Mouse (Mus musculus) thymus, postnatal 25 days (tissue): ENCODE measurements around the gene Carnmt1.

Experiments
- DNase-seq: peaks from one replicate; pipeline ENCODE4 v3.0.0; 2022

Gene Carnmt1

GRCm38 (mm10) chr19:18654984-18655383 is 15.6 kb upstream of the Carnmt1 start:
- no peak for DNase-seq

DNA sequence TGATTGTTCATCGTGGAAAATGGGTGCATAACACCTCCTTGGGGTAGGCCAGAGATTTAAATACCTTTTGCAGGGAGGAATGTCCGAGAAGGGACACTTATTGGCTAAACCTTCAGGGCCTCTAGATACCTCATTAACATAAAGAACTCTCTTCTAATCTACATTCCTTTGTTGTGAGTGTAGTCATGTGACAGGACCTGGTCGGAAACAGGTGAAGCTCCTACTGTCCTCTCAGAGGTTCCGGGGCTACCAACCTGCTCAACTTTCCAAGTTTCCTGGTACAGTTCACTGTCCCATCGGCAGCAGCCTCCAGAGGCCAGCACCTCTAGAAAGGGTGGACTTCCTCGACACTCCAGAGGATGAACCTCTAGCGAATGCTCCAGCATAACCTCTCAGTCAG is 14.6 kb upstream of the Carnmt1 start:
- no peak for DNase-seq

- DNase-seq = no peak
Measured at GRCm38 (mm10) chr19:18658473-18658872, 12.1 kb upstream of the Carnmt1 start.

GRCm38 (mm10) chr19:18659349-18659748 is 11.2 kb upstream of the Carnmt1 start:
- DNase-seq = no peak

DNA sequence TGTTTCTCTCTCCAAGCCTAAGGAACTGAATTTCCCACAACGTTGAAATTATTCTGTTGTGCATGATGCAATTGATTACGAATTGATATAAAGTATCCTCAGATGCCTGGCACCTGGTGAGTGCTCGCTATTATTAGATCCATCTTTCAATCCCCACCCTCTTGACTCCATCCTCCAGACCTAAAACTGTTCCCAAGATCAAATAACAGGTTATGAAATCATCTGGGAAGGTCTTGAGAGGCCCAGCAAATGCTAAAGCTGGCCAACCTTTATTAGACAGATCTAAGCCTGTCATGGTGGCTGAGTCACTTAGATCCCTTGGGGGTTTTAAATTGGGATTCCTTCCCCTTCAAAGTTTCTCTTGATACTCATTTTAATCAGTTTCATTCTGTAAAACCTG is 10.1 kb upstream of the Carnmt1 start:
- DNase-seq = no peak

DNA sequence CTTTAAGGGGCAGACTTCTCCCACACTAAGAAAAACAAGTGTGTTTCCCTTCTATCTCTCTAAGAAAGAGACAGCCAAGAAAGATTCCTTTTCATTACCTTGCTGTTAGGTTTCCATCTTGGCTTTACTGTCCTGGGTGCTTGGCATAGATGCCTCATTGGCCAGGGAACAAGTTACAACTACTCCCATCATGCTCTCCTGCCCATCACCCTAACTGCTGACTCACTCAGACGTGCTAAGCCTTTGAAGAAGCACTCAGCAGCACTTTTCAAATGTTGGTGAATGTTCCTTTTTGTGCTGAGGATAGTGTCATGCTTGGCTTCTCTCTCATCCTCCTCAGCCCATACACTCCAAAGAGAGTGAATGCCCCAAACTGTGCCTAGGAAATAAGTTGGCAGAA is 8.9 kb upstream of the Carnmt1 start:
- DNase-seq = no peak

- DNase-seq = no peak
Measured at GRCm38 (mm10) chr19:18663904-18664303, 6.7 kb upstream of the Carnmt1 start.

DNA sequence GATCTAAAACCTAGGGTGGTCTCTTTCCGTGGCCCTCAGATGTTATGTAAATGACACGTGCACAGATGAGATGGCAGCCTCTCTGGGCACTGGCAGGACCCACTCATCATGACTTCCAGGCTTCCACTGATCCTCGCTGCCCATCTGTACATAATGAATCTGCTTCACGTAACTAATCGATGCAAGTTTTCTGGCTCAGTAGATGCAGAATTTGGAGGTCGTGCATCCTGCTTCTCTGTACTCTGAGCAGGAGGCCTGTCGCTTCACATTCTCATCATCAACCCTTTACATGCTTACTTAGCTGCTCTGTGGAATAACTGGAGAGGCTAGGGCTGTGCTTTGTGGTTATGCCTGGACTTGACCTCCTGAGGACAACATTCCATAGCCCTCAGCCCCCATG is 3.6 kb upstream of the Carnmt1 start:
- DNase-seq = no peak

- DNase-seq = no peak
Measured at GRCm38 (mm10) chr19:18669551-18669950, 1.0 kb upstream of the Carnmt1 start.

DNA sequence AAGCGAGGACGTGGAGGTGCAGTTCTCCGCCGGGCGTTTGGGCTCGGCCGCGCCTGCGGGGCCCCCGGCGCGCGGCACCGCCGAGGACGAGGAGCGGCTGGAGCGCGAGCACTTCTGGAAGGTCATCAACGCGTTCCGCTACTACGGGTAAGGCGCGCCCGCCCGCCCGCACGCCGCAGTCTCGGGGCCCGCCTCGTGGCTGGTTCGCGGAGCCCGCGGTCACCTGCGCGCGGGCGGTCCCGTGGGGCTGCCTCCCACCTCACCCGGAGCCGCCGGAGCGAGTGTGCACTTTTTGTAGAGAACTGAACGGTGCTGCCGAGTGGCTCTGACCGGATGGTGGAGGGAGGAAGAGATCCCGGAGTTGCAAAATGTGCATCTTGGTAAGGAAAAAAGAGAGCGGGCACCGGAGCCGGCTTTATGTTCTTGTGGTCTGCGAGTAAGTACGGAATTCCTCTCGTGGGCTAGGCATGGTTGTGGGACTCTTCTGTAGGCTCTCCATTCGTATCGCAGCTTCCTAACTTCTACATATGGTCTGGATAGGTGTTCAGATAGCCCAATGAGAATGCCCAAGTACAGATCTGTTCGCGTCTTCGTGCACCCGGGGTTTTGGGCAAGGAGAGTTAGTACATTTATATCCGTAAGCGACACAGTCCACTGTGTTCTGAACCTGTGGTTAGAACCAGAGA is 635 bp downstream of the Carnmt1 start:
- peak; percentile 56 for DNase-seq

DNA sequence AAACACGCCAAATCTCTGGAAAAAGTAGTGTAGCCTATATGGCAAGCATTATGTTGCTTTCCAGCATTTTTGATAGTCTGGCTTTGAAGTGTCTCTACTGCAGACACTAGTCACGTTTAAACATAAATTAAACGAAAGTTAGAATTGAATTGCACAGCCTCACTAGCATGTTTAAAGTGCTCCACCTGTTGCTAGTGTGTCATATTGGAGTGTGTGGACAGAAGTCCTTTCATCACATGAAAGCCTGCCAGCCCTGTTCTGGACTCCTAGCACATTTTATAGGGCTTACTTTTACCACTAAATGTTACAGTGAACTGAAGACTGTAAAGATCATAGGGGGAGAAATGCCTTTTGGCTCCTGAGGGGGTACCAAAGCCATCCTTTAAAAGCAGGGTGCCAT is 1.9 kb downstream of the Carnmt1 start:
- no peak for DNase-seq

DNA sequence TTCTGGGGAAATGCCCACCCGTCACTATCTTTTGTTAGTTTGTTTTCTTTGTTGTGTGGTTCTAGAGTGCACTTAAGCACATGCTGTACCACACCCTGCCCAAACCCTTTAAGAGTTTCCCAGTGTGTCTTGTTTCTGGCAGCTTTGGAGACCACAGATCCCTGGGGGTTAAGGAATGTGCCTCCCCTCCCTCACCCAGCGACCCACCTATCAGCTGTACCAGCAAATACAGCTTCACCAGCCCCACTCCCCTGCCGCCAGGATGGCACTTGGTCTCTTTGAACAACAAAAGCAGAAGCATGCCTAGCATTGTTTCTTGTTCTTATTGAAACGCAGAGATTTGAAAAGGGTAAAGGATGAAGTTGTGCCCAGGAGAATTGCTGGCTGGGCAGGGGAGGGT is 2.6 kb downstream of the Carnmt1 start:
- DNase-seq = no peak

GRCm38 (mm10) chr19:18682142-18682541 is 11.6 kb downstream of the Carnmt1 start:
- DNase-seq = no peak

DNA sequence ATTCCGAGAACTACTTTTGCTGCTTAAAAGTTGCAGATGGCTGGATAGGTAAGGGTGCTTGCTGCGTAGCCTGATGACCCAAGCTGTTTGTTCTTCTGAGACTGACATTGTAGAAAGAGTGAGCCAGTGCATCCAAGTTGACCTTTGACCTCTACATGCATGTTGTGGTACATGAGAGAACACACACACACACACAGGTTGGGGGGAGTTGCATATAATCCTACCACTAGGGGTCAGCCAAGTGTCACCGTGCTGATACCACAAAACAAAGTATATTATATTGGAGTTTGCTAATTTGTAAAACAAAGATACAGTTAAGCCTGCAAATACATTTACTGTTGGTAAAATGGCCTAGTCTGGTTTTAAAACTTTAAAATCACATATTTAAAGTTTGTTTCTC is 17.0 kb downstream of the Carnmt1 start:
- peak; percentile 51 for DNase-seq

- DNase-seq = no peak
Measured at GRCm38 (mm10) chr19:18692176-18692575, 21.6 kb downstream of the Carnmt1 start.

DNA sequence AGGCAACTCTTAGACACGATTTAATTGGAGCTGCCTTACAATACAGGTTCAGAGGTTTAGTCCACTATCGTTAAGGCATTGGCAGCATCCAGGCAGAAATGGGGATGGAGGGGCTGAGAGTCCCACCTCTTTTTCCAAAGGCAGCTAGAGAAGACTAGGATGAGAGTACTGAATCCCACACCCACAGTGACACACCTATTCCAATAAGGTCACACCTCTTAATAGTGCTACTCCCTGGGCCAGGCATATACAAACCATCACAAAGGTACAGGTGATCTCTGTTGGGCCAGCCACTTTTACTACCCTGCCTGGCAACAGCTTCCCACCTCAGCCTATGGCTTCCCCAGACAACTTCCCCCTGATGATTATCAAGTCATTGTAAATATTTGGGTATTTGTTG is 22.2 kb downstream of the Carnmt1 start:
- DNase-seq = no peak

DNA sequence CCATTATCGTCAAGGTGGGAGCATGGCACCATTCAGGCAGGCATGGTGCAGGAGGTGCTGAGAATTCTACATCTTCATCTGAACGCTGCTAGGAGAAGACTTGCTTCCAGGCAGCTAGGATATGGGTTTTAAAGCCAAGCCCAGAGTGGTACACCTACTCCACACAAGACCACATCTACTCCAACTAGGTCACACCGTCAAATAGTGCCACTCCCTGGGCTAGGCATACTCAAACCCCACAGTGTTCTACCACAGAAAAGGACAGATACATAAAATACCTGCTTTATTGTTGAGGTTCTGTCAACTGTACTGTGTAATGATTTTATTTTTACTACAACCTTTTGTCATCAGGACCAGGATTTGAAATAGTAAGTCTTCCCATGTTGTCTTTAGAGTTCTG is 24.6 kb downstream of the Carnmt1 start:
- DNase-seq = no peak

DNA sequence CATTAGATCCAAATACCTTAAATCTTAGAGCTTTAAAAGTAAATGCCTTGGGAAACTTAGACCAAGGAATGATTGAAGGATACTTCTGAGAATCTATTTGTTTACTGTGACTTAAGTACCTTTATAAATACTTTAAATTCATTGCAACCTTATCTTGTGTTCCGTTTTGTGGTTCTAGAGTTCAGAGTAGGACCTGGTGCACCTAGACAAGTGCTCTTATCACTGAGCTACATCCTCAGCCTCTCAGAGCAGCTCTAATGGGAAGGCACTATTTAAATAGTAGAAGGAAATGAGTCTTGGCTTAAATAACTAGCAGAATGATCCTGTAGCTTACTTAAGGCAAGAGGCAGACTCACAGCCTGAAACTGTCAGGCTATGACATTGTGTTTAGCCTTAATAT is 25.0 kb downstream of the Carnmt1 start:
- no peak for DNase-seq

- no peak for DNase-seq
Measured at GRCm38 (mm10) chr19:18708101-18708500, 37.5 kb downstream of the Carnmt1 start.

GRCm38 (mm10) chr19:18710903-18711302 is 40.3 kb downstream of the Carnmt1 start:
- DNase-seq = no peak

DNA sequence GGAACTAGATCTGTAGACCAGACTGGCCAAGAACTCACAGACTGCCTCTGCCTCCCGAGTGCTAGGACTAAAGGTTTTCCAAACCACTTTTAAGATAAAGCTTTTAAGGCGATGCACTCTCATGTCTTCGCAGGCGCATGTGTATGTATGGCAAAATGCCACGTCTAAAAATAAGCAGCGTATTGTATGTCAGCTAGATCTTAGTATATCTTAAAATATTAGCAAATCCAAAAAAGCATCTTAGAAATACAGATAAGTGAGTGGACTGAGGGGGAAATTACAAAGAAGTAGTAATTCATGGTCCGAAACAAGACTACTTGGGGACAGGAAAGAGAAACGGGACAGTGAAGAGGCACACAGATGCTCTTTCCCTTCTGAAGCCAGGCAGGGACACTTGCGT is 41.0 kb downstream of the Carnmt1 start:
- no peak for DNase-seq

DNA sequence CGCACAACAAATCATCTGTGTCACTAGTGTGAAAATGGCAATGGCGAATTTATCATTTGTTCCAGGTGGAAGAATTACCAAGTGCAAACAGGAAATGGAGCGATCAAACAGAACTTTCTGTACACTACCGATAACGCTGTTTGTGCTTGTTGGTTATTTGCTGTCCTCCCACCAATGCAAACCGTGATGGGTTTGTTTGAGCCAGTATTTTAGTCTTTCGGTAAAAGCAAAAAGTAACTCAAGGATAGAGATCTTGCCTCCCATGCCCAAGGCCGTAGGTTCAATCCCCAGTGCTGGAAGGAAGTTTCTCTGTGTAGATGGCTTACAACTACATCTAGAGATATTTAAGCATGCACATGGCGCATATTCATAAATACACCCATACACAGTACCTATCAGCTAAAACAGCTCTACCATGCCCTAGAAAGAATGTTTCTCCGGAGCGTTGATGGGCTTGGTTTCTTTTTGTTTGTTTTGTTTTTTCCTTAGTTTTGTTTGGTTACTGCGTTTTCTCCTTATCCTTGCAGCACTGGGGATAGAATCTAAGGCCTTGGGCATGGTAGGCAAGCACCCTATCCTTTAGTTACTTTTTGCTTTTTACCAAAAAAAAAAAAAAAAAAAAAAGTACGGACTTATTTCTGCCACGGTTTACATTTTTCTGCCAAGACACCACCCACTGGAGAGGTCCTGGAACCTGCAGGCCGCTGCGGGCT is 41.7 kb downstream of the Carnmt1 start:
- DNase-seq = peak; percentile 6

DNA sequence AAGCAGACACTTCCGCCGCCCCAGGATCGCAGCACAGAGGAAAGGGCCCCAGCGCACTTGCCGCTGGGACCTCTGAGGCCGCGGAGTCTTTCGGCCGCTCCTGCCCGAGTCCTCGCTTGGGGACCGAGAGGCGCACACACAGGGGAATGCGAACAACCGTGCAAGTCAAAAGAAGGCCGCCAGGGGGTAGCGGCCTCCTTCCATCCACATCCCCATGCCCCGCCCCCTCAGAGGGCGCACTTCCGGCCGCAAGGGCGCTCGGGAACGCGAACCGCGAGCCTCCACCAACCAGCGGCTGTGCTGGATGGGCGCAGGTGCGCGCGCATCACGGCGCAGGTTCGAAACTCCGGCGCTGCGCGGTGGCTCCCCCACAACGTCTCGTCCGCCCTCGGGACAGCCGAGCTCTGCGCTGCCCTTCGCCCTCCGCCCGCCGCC is 42.3 kb downstream of the Carnmt1 start, which contains the start of gene D030056L22Rik:
Gene D030056L22Rik, plus strand, starts transcription at position 328 of the 435 bp plus-strand sequence.
- DNase-seq = peak; percentile 99

- DNase-seq = peak; percentile 56
Measured at GRCm38 (mm10) chr19:18713357-18713756, 42.8 kb downstream of the Carnmt1 start.

DNA sequence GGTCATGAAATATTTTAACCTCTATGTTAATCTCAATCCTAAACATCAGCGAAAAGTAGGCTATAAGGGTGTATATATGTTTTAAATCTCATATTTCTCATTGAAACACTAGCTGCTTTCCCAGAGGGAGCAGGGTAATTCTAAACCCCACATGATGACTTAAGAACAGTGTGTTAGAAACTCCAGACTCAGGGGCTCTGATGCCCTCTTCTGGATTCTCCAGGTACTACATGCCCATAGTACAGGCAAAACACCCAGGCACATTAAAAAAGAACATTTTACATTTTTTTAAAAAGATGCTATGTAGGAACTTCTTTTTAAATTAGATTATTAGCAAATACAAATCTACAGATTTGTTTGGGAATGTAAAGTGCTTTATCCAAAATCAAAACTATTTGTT is 45.8 kb downstream of the Carnmt1 start:
- peak; percentile 71 for DNase-seq
